Mouse (Mus musculus): ENCODE measurements around the gene Abhd15. TPM values are rescaled to one million over a fixed set of nuclear protein-coding genes. Genes with fewer than 3 reads are reported as not detected.

Abhd15 gene
- total and polyA plus RNA-seq, 3 experiments = 2.0 to 2.9 (median 2.4) TPM

- Histone ChIP-seq H3K27ac (peak overlapping the region; percentile 26), H3K9ac (ENCODE audit: low read depth, low read length) (no peak overlapping the region), H3K36me3 (ENCODE audit: control insufficient read depth, insufficient read depth, low read length) (peaks cover 2% of the 10 kb centered on the region; the same call in 1 of the 2 replicates), H3K79me2 (replicated peaks; ENCODE audit: control insufficient read depth, insufficient read depth, low read length) (peaks cover 2% of the 10 kb centered on the region; the same call in 1 of the 2 replicates), H3K4me3 (no peak overlapping the region), H3K4me1 (ENCODE audit: control insufficient read depth, insufficient read depth, low read length) (peaks cover 23% of the 10 kb centered on the region), H3K27me3 (ENCODE audit: control insufficient read depth, insufficient read depth, low read length) (no peaks in the 10 kb centered on the region)
- no peak for DNase-seq
- intact Hi-C loops (cut with DNase I) = no loop called here
- TF ChIP-seq CTCF (IDR thresholded peaks at IDR 0.05) = no peak
- TF ChIP-seq EP300 (IDR thresholded peaks at IDR 0.05; ENCODE audit: insufficient read depth, low read depth, low read length) = no peak
- no peak for TF ChIP-seq POLR2A (IDR thresholded peaks at IDR 0.05; ENCODE audit: insufficient read depth, low read depth, low read length)
- WGBS = 61% methylated on average over 6 of the region's 6 CpGs
Observed at GRCm38 (mm10) chr11:77502481-77502880, 12.4 kb upstream of the Abhd15 start.

- Histone ChIP-seq H3K9ac (ENCODE audit: low read depth, low read length) (no peak overlapping the region), H3K36me3 (ENCODE audit: control insufficient read depth, insufficient read depth, low read length) (peaks cover 2% of the 10 kb centered on the region; the same call in 1 of the 2 replicates), H3K27me3 (ENCODE audit: control insufficient read depth, insufficient read depth, low read length) (no peaks in the 10 kb centered on the region), H3K4me3 (no peak overlapping the region), H3K79me2 (replicated peaks; ENCODE audit: control insufficient read depth, insufficient read depth, low read length) (peaks cover 2% of the 10 kb centered on the region; the same call in 1 of the 2 replicates), H3K27ac (peak overlapping the region; percentile 1), H3K4me1 (ENCODE audit: control insufficient read depth, insufficient read depth, low read length) (peaks cover 16% of the 10 kb centered on the region)
- intact Hi-C loops (cut with DNase I) = no loop called here
- 34% methylated on average over 3 of the region's 3 CpGs for WGBS
- TF ChIP-seq EP300 (IDR thresholded peaks at IDR 0.05; ENCODE audit: insufficient read depth, low read depth, low read length) = no peak
- peak in 1 of 2 experiments; percentile 63 for DNase-seq
Observed at GRCm38 (mm10) chr11:77503511-77503910, 11.4 kb upstream of the Abhd15 start.

DNA sequence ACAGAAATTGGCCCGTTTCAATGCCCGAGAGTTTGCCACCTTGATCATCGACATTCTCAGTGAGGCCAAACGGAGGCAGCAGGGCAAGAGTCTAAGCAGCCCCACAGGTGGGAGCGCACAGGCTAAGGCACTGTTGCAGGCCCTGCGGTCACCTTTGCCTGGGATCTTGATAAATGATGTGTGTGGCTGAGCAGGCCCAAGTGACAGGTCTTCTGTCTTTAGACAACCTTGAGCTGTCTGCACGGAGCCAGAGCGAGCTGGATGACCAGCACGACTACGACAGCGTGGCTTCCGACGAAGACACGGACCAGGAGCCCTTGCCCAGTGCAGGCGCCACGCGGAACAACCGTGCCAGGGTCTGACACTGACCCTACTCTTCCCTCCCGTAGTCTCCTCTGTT is 10.5 kb upstream of the Abhd15 start:
- Histone ChIP-seq H3K27me3 (ENCODE audit: control insufficient read depth, insufficient read depth, low read length) (no peaks in the 10 kb centered on the region), H3K79me2 (replicated peaks; ENCODE audit: control insufficient read depth, insufficient read depth, low read length) (peaks cover 2% of the 10 kb centered on the region; the same call in 1 of the 2 replicates), H3K4me1 (ENCODE audit: control insufficient read depth, insufficient read depth, low read length) (peaks cover 13% of the 10 kb centered on the region), H3K36me3 (ENCODE audit: control insufficient read depth, insufficient read depth, low read length) (peaks cover 2% of the 10 kb centered on the region; the same call in 1 of the 2 replicates), H3K4me3 (no peak overlapping the region), H3K9ac (ENCODE audit: low read depth, low read length) (no peak overlapping the region), H3K27ac (no peak overlapping the region)
- intact Hi-C loops (cut with DNase I) = no loop called here
- no peak for TF ChIP-seq POLR2A (IDR thresholded peaks at IDR 0.05; ENCODE audit: insufficient read depth, low read depth, low read length)
- TF ChIP-seq EP300 (IDR thresholded peaks at IDR 0.05; ENCODE audit: insufficient read depth, low read depth, low read length) = no peak
- TF ChIP-seq CTCF (IDR thresholded peaks at IDR 0.05) = no peak
- DNase-seq = peak in 1 of 2 experiments; percentile 23
- WGBS = 94% methylated on average over 19 of the region's 19 CpGs

DNA sequence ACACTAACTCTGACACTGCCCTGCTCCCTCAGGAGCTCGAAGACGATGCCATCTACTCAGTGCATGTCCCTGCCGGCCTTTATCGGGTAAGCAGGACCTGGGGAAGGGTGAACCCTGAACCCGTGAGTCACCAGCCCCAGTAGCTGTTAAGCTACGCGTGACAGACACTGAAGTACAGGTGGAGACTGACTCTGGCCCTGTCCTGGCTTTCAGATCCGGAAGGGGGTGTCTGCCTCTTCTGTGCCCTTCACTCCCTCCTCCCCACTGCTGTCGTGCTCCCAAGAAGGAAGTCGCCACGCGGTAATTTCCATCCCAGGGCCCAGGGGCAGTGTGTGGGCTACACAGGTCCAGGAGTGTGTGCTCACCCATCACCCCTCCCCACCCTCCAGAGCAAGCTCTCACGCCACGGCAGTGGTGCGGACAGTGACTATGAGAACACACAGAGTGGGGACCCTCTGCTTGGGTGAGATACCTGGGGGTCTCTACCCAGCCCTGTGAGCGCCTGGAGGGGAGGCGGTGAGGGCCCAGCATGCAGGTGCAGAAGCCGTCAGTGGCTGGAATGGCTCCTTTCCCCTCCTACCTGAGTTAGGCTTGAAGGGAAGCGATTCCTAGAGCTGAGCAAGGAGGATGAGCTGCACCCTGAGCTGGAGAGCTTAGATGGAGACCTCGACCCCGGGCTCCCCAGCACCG is 9.5 kb upstream of the Abhd15 start:
- Histone ChIP-seq H3K9ac (ENCODE audit: low read depth, low read length) (no peak overlapping the region), H3K4me1 (ENCODE audit: control insufficient read depth, insufficient read depth, low read length) (peaks cover 13% of the 10 kb centered on the region), H3K79me2 (replicated peaks; ENCODE audit: control insufficient read depth, insufficient read depth, low read length) (peaks cover 2% of the 10 kb centered on the region; the same call in 1 of the 2 replicates), H3K4me3 (no peak overlapping the region), H3K27ac (no peak overlapping the region), H3K27me3 (ENCODE audit: control insufficient read depth, insufficient read depth, low read length) (no peaks in the 10 kb centered on the region), H3K36me3 (ENCODE audit: control insufficient read depth, insufficient read depth, low read length) (peaks cover 2% of the 10 kb centered on the region; the same call in 1 of the 2 replicates)
- 82% methylated on average over 22 of the region's 22 CpGs for WGBS
- no peak for DNase-seq
- TF ChIP-seq EP300 (IDR thresholded peaks at IDR 0.05; ENCODE audit: insufficient read depth, low read depth, low read length) (no peak), POLR2A (IDR thresholded peaks at IDR 0.05; ENCODE audit: insufficient read depth, low read depth, low read length) (no peak), CTCF (IDR thresholded peaks at IDR 0.05) (no peak)
- intact Hi-C loops (cut with DNase I) = loop anchor here (5.0 kb wide), 1 partner anchor 122 kb away; no protein-coding TSS in a partner anchor

DNA sequence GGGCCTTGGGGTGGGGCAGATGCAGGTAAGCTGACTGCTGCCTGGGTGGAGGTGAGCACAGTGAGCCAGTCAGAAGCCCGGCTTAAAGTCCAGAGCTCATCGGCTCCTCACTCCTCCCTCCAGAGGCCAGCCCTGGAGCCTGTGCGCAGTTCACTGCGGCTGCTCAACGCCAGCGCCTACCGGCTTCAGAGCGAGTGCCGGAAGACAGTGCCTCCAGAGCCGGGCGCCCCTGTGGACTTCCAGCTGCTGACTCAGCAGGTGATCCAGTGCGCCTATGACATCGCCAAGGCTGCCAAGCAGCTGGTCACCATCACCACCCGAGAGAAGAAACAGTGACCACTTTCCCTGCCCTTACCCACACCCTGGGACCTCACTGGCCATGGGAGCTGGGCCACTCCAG is 8.6 kb upstream of the Abhd15 start:
- no peak for TF ChIP-seq POLR2A (IDR thresholded peaks at IDR 0.05; ENCODE audit: insufficient read depth, low read depth, low read length)
- no peak for TF ChIP-seq CTCF (IDR thresholded peaks at IDR 0.05)
- TF ChIP-seq EP300 (IDR thresholded peaks at IDR 0.05; ENCODE audit: insufficient read depth, low read depth, low read length) = no peak
- no peaks in the 10 kb centered on the region for H3K27me3 ChIP-seq (ENCODE audit: control insufficient read depth, insufficient read depth, low read length)
- no peaks in the 10 kb centered on the region for H3K79me2 ChIP-seq (replicated peaks; ENCODE audit: control insufficient read depth, insufficient read depth, low read length)
- intact Hi-C loops (cut with DNase I) = loop anchor here (5.0 kb wide), 1 partner anchor 121 kb away; no protein-coding TSS in a partner anchor
- no peaks in the 10 kb centered on the region for H3K36me3 ChIP-seq (ENCODE audit: control insufficient read depth, insufficient read depth, low read length)
- peak in 1 of 2 experiments; percentile 19 for DNase-seq
- peaks cover 13% of the 10 kb centered on the region for H3K4me1 ChIP-seq (ENCODE audit: control insufficient read depth, insufficient read depth, low read length)
- H3K27ac ChIP-seq = no peak overlapping the region
- H3K9ac ChIP-seq (ENCODE audit: low read depth, low read length) = no peak overlapping the region
- H3K4me3 ChIP-seq = no peak overlapping the region
- 85% methylated on average over 14 of the region's 14 CpGs for WGBS

DNA sequence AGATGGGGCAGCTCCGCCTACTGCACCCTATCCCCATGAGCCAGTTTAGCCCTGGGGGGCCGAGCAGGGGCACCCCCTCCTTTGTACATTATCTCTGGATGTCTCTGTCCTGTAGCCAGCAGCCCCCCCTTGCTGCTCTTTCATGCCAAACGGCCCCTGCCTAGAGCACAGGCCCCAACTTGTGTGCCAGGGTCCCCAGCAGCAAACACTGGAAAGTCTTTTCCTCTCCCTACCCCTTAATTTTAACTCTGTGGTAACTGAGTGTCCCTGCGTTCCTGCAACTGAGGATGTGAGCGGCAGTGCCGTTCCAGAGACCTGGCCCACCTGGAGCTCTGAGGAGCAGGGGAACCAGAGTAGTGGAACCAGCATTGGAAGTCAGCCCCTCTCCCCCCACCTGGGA is 8.0 kb upstream of the Abhd15 start:
- H3K9ac ChIP-seq (ENCODE audit: low read depth, low read length) = no peak overlapping the region
- no peak for TF ChIP-seq CTCF (IDR thresholded peaks at IDR 0.05)
- no peak for TF ChIP-seq POLR2A (IDR thresholded peaks at IDR 0.05; ENCODE audit: insufficient read depth, low read depth, low read length)
- TF ChIP-seq EP300 (IDR thresholded peaks at IDR 0.05; ENCODE audit: insufficient read depth, low read depth, low read length) = no peak
- no peaks in the 10 kb centered on the region for H3K36me3 ChIP-seq (ENCODE audit: control insufficient read depth, insufficient read depth, low read length)
- H3K4me1 ChIP-seq (ENCODE audit: control insufficient read depth, insufficient read depth, low read length) = peaks cover 11% of the 10 kb centered on the region
- H3K79me2 ChIP-seq (replicated peaks; ENCODE audit: control insufficient read depth, insufficient read depth, low read length) = no peaks in the 10 kb centered on the region
- no peak overlapping the region for H3K4me3 ChIP-seq
- no peak for DNase-seq
- intact Hi-C loops (cut with DNase I) = loop anchor here (5.0 kb wide), 1 partner anchor 120 kb away; no protein-coding TSS in a partner anchor
- H3K27ac ChIP-seq = no peak overlapping the region
- WGBS = 89% methylated on average over 6 of the region's 6 CpGs
- H3K27me3 ChIP-seq (ENCODE audit: control insufficient read depth, insufficient read depth, low read length) = no peaks in the 10 kb centered on the region

Measured in heart, adult 2 months (tissue).